Mouse (Mus musculus): ENCODE data around the gene Ccdc162.

Gene Ccdc162

GRCm38 (mm10) chr10:41489294-41489693 lies 227.1 kb downstream of the Ccdc162 start:
- no peak for DNase-seq (ENCODE audit: low spot score in 2 of 2)

GRCm38 (mm10) chr10:41488877-41489276 lies 227.6 kb downstream of the Ccdc162 start:
- DNase-seq (ENCODE audit: low spot score in 2 of 2): no peak
